Mouse (Mus musculus) heart, embryonic 10.5 days (tissue): ENCODE measurements at regions not wholly inside any gene's neighbourhood (a gene's known extent, or its start where the extent isn't known, plus 50 kb on each side); places are given as distances from the start of the nearest gene placed in this dataset.

Experiments used
- DNase-seq: peaks from one replicate; pipeline ENCODE4 v3.0.0-alpha.2; 2017; ENCODE audit warnings: low spot score
- H3K27ac ChIP-seq: fragments of 300-500 bp; sonication (generic); 2 replicates; pipeline ENCODE4 v1.5.1; 2016; ENCODE audit warnings: mild to moderate bottlenecking
- H3K27me3 ChIP-seq: fragments of 300-500 bp; sonication (generic); 2 replicates; pipeline ENCODE4 v1.6.1; 2016; ENCODE audit warnings: mild to moderate bottlenecking; ENCODE audit not compliant: poor library complexity, insufficient read depth, severe bottlenecking
- H3K36me3 ChIP-seq: fragments of 300-500 bp; sonication (generic); 2 replicates; pipeline ENCODE4 v1.6.1; 2016; ENCODE audit warnings: mild to moderate bottlenecking, moderate library complexity
- H3K4me1 ChIP-seq: fragments of 300-500 bp; sonication (generic); 2 replicates; pipeline ENCODE4 v1.6.1; 2016; ENCODE audit warnings: mild to moderate bottlenecking
- H3K4me3 ChIP-seq: fragments of 300-500 bp; sonication (generic); 2 replicates; pipeline ENCODE4 v1.5.1; 2016; ENCODE audit warnings: mild to moderate bottlenecking, moderate library complexity
- H3K9me3 ChIP-seq: fragments of 300-500 bp; sonication (generic); 2 replicates; pipeline ENCODE4 v1.6.1; 2016; ENCODE audit warnings: mild to moderate bottlenecking, moderate library complexity
- WGBS: fragments of 180-500 bp; shearing (Covaris S2); methylation state at CpG from one replicate; pipeline ENCODE4 v1.1.7; 2016; 5-methylcytosine and 5-hydroxymethylcytosine counted together

GRCm38 (mm10) chr11:117596201-117596600 is 57.9 kb upstream of the Tnrc6c start:
- H3K4me3 ChIP-seq: no peak overlapping the region
- H3K9me3 ChIP-seq: no peaks in the 10 kb centered on the region
- 67% methylated on average over 6 of the region's 6 CpGs for WGBS
- H3K27ac ChIP-seq: no peak overlapping the region
- H3K4me1 ChIP-seq: peaks cover 32% of the 10 kb centered on the region
- no peaks in the 10 kb centered on the region for H3K36me3 ChIP-seq
- H3K27me3 ChIP-seq: peaks cover 77% of the 10 kb centered on the region
- DNase-seq: no peak

- H3K9me3 ChIP-seq: no peaks in the 10 kb centered on the region
- no peak overlapping the region for H3K4me3 ChIP-seq
- no peaks in the 10 kb centered on the region for H3K36me3 ChIP-seq
- no peak overlapping the region for H3K27ac ChIP-seq
- 35% methylated on average over 5 of the region's 5 CpGs for WGBS
- peaks cover 35% of the 10 kb centered on the region for H3K4me1 ChIP-seq
- H3K27me3 ChIP-seq: peaks cover 93% of the 10 kb centered on the region
- DNase-seq: no peak
These were observed 56.3 kb upstream of the Tnrc6c start for GRCm38 (mm10) chr11:117597754-117598153.

- no peaks in the 10 kb centered on the region for H3K36me3 ChIP-seq
- 3% methylated on average over 6 of the region's 6 CpGs for WGBS
- no peak for DNase-seq
- H3K27me3 ChIP-seq: peaks cover 94% of the 10 kb centered on the region
- H3K4me3 ChIP-seq: peak overlapping the region; percentile 47; the same call in 1 of the 2 replicates
- H3K9me3 ChIP-seq: no peaks in the 10 kb centered on the region
- H3K4me1 ChIP-seq: peaks cover 35% of the 10 kb centered on the region
- no peak overlapping the region for H3K27ac ChIP-seq
These were observed 55.9 kb upstream of the Tnrc6c start for GRCm38 (mm10) chr11:117598170-117598583.

GRCm38 (mm10) chr11:117598610-117599009 is 55.5 kb upstream of the Tnrc6c start:
- Histone ChIP-seq H3K4me1 (peaks cover 35% of the 10 kb centered on the region), H3K4me3 (peak overlapping the region; percentile 47), H3K27ac (peak overlapping the region; percentile 26; the same call in 1 of the 2 replicates), H3K9me3 (no peaks in the 10 kb centered on the region), H3K36me3 (no peaks in the 10 kb centered on the region), H3K27me3 (peaks cover 92% of the 10 kb centered on the region)
- no peak for DNase-seq
- 3% methylated on average over 9 of the region's 9 CpGs for WGBS

GRCm38 (mm10) chr11:117599049-117599787 is 54.9 kb upstream of the Tnrc6c start:
- H3K27ac ChIP-seq: peak overlapping the region; percentile 26; the same call in 1 of the 2 replicates
- peak overlapping the region; percentile 47 for H3K4me3 ChIP-seq
- peaks cover 97% of the 10 kb centered on the region for H3K27me3 ChIP-seq
- WGBS: 6% methylated on average over 16 of the region's 16 CpGs
- H3K36me3 ChIP-seq: no peaks in the 10 kb centered on the region
- H3K4me1 ChIP-seq: peaks cover 35% of the 10 kb centered on the region
- no peak for DNase-seq
- no peaks in the 10 kb centered on the region for H3K9me3 ChIP-seq

GRCm38 (mm10) chr11:117599788-117600263 is 54.3 kb upstream of the Tnrc6c start:
- Histone ChIP-seq H3K4me1 (peaks cover 35% of the 10 kb centered on the region), H3K27me3 (peaks cover 96% of the 10 kb centered on the region), H3K27ac (no peak overlapping the region), H3K36me3 (no peaks in the 10 kb centered on the region), H3K4me3 (peak overlapping the region; percentile 47), H3K9me3 (no peaks in the 10 kb centered on the region)
- no peak for DNase-seq
- 14% methylated on average over 14 of the region's 14 CpGs for WGBS

GRCm38 (mm10) chr11:117601147-117601546 is 52.9 kb upstream of the Tnrc6c start:
- no peaks in the 10 kb centered on the region for H3K36me3 ChIP-seq
- H3K27ac ChIP-seq: no peak overlapping the region
- peaks cover 39% of the 10 kb centered on the region for H3K4me1 ChIP-seq
- H3K27me3 ChIP-seq: peaks cover 93% of the 10 kb centered on the region
- H3K9me3 ChIP-seq: no peaks in the 10 kb centered on the region
- H3K4me3 ChIP-seq: no peak overlapping the region
- WGBS: 15% methylated on average over 5 of the region's 5 CpGs
- DNase-seq: no peak

GRCm38 (mm10) chr11:117604019-117604418 is 50.1 kb upstream of the Tnrc6c start:
- H3K9me3 ChIP-seq: no peaks in the 10 kb centered on the region
- H3K4me3 ChIP-seq: no peak overlapping the region
- no peaks in the 10 kb centered on the region for H3K36me3 ChIP-seq
- WGBS: 28% methylated on average over 2 of the region's 2 CpGs
- H3K27me3 ChIP-seq: peaks cover 73% of the 10 kb centered on the region
- DNase-seq: no peak
- no peak overlapping the region; the same call in 1 of the 2 replicates for H3K27ac ChIP-seq
- H3K4me1 ChIP-seq: peaks cover 34% of the 10 kb centered on the region
